Mouse (Mus musculus) B cell, adult (primary cell): ENCODE results near the gene Lsmem1. TPM values are rescaled to one million over a fixed set of nuclear protein-coding genes. Genes with fewer than 3 reads are reported as not detected.

ENCODE experiments used
- total RNA-seq: library from RNA; stranded (reverse); gene quantifications from 4 replicates; pipeline ENCODE4 v1.2.4, GENCODE M21; 2023; ENCODE audit not compliant: inconsistent age

Lsmem1 gene
- total RNA-seq, result 0.77 to 1.6 TPM (median 1.3 TPM) in 4 replicates

DNA sequence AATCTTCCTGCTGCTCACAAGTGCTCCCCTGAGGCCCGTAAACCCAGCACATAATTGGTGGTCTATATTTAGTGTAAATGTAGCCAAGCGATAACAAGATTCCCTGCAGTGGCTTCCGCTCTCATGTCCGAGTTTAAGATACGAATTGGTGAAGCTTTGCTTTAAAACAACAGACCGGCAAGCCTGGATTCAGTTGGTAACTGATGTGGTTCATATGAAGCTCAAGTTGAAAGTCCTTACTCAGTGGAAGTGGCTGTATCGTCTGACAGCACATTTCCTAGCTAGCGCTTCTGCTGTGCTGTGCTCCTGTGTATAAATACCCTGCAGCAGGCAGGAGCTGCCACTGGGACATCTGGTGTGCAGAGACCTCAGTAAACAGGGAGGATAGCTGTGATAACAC, at the start of gene Lsmem1:
TSS of gene Lsmem1 (minus strand) at position 189 of the 400 bp plus-strand sequence.

DNA sequence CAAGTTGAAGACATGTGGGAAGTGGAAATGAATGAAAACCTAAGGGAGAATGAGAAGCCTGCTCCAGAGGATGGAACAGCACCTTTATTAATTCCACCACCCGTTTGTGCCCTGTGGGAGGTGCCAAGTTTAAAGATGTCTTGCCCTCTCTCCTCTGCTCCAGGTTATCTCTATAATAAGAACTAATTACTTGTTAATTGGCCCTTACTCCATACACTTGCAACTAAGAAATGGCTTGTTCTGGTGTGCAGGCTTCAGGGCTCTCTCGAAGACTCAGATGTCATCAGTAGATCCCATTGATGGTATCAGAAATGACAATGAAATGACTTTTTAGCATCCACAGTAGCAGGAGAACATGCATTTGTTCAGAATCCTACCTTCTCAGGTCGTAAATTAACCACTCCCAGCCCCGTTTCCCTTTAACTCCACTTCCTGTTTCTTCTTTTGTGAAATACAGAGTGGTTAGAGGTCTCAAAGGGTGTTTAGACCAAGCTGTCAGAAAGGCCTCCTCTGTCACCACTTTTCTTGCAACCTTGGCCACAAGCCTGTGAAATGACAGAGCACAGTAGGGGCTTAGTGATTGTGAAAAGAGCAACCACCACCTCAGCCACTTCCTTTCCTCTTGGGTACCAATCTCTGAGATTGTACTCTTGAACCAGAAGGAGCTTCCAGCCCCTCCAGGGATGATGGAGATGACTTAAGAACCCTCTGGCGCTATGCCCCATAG, 49.3 kb upstream of the Lsmem1 start, which contains the start of gene Ifrd1:
TSS of gene Ifrd1 (minus strand) at position 51 of the 727 bp plus-strand sequence.

GRCm38 (mm10) chr12:40133573-40134271, 65.6 kb downstream of the Lsmem1 start, which contains the start of gene Scin:
Gene Scin, minus strand, starts transcription at chr12:40134228.

Other genes starting within 250 kb of the Lsmem1 start
- 47.9 to 54.8 TPM (median 51.2 TPM) in 4 replicates for gene Arl4a, start 161.5 kb downstream of the Lsmem1 start, total RNA-seq
- gene Scin, start 65.3 kb downstream of the Lsmem1 start, total RNA-seq, result 0.18 to 0.48 TPM (median 0.18 TPM) in 3 of 4 replicates, not detected in the other
- gene Ifrd1, start 49.0 kb upstream of the Lsmem1 start, total RNA-seq, result 418 to 507 TPM (median 457 TPM) in 4 replicates
- gene Zfp277, start 246.4 kb upstream of the Lsmem1 start, total RNA-seq, result 23.4 to 26.1 TPM (median 24.7 TPM) in 4 replicates
- gene Dock4, start 246.5 kb upstream of the Lsmem1 start, total RNA-seq, result 0.26 to 1.4 TPM (median 0.96 TPM) in 4 replicates